Comparison of ENCODE assay signal across 11 mouse cellular contexts in the genomic region with DNA sequence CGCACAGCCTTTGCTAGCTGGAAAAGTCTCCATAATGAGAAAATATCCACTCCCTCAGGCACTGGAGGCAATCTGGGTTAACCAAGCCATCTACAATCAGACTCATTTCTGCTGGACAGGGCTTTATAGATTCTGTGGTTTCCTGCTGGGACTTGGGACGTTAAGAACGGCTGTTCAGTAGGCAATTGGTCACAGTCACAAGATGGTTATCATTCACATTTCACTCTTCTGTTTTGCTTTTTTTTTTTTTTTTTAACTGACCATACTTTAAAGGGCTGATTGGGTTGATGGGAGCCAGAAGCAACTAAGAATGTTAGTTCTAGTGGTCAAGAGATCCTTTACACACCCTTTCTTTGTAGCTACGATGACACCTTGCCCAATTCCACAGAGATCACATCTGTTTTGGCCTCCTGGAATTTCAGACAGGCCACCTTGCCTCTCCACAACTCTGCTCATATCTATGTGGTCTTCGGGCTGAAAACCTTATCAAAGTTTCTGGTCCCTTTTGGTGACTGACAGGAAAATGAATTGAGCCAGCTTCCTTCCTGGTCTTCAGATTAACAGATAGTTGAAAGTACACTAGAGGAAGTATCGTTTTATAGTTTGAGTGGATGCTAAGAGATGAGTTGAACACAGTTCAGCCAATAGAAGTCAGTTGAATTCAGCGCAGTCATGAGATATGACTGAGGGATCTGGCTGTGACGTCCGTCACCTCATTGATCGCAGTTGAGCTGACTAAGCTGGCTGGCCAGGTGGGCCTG.
"Had no signal": no experiment of that assay in that cellular context is flagged by ENCODE, and none has a peak within 500 bp of the region (broad histone marks: within the 10 kb centered on the region; RNA-seq: fewer than 3 reads in every experiment).

No protein-coding gene starts in this region.

- DNase-seq: kidney, adult 18-20 months; kidney, adult 9 months; kidney, postnatal 25 days; layer of hippocampus, adult 9-11 months; liver, embryonic 13.5 days; lung, adult 2 months; lung, postnatal 14 days; lung, postnatal 4 days; right cerebral cortex, postnatal 25 days; thymus, postnatal 25 days had no signal

- ATAC-seq: intestine, embryonic 16.5 days had no signal
